Mouse (Mus musculus): Measurements from ENCODE around the gene Eps15. TPM values are rescaled to one million over a fixed set of nuclear protein-coding genes. Genes with fewer than 3 reads are reported as not detected.

Gene Eps15
- polyA plus RNA-seq, 1 experiment from 2014 or later, result 45.2 TPM

GRCm38 (mm10) chr4:109411377-109411967 is 131.4 kb downstream of the Eps15 start:
- Histone ChIP-seq H3K4me1 (ENCODE audit: control insufficient read depth, insufficient read depth, low read length) (no peaks in the 10 kb centered on the region; the same call in 1 of the 2 replicates), H3K27ac (ENCODE audit: low read depth, low read length) (no peak overlapping the region), H3K4me3 (ENCODE audit: low read depth, low read length) (no peak overlapping the region), H3K27me3 (replicated peaks; ENCODE audit: control insufficient read depth, insufficient read depth, low read length) (no peaks in the 10 kb centered on the region), H3K9ac (ENCODE audit: low read length) (no peak overlapping the region), H3K4me2 (ENCODE audit: low read length) (no peak overlapping the region), H3K36me3 (ENCODE audit: control insufficient read depth, insufficient read depth, low read length) (no peaks in the 10 kb centered on the region), H3K9me3 (replicated peaks; ENCODE audit: control insufficient read depth, low read length) (no peaks in the 10 kb centered on the region)
- ATAC-seq (no peak), DNase-seq (ENCODE audit: low spot score) (no peak)
- WGBS, result 87% methylated on average over 6 of the region's 6 CpGs

GRCm38 (mm10) chr4:109412233-109412632 is 132.2 kb downstream of the Eps15 start:
- no peaks in the 10 kb centered on the region for H3K36me3 ChIP-seq (ENCODE audit: control insufficient read depth, insufficient read depth, low read length)
- H3K9ac ChIP-seq (ENCODE audit: low read length), result no peak overlapping the region
- ATAC-seq (no peak), DNase-seq (ENCODE audit: low spot score) (no peak)
- H3K27me3 ChIP-seq (replicated peaks; ENCODE audit: control insufficient read depth, insufficient read depth, low read length), result no peaks in the 10 kb centered on the region
- H3K4me1 ChIP-seq (ENCODE audit: control insufficient read depth, insufficient read depth, low read length), result no peaks in the 10 kb centered on the region
- no peak overlapping the region for H3K27ac ChIP-seq (ENCODE audit: low read depth, low read length)
- H3K9me3 ChIP-seq (replicated peaks; ENCODE audit: control insufficient read depth, low read length), result no peaks in the 10 kb centered on the region
- H3K4me2 ChIP-seq (ENCODE audit: low read length), result no peak overlapping the region
- 96% methylated on average over 5 of the region's 5 CpGs for WGBS
- no peak overlapping the region for H3K4me3 ChIP-seq (ENCODE audit: low read depth, low read length)

- Histone ChIP-seq H3K4me1 (ENCODE audit: control insufficient read depth, insufficient read depth, low read length) (no peaks in the 10 kb centered on the region), H3K4me3 (ENCODE audit: low read depth, low read length) (no peak overlapping the region), H3K9ac (ENCODE audit: low read length) (no peak overlapping the region), H3K27ac (ENCODE audit: low read depth, low read length) (no peak overlapping the region), H3K36me3 (ENCODE audit: control insufficient read depth, insufficient read depth, low read length) (no peaks in the 10 kb centered on the region), H3K9me3 (replicated peaks; ENCODE audit: control insufficient read depth, low read length) (no peaks in the 10 kb centered on the region), H3K27me3 (replicated peaks; ENCODE audit: control insufficient read depth, insufficient read depth, low read length) (no peaks in the 10 kb centered on the region), H3K4me2 (ENCODE audit: low read length) (no peak overlapping the region)
- DNase-seq (ENCODE audit: low spot score), result no peak
- 88% methylated on average over 1 of the region's 1 CpGs for WGBS
- ATAC-seq, result no peak
These were observed 137.9 kb downstream of the Eps15 start for GRCm38 (mm10) chr4:109417998-109418397.

DNA sequence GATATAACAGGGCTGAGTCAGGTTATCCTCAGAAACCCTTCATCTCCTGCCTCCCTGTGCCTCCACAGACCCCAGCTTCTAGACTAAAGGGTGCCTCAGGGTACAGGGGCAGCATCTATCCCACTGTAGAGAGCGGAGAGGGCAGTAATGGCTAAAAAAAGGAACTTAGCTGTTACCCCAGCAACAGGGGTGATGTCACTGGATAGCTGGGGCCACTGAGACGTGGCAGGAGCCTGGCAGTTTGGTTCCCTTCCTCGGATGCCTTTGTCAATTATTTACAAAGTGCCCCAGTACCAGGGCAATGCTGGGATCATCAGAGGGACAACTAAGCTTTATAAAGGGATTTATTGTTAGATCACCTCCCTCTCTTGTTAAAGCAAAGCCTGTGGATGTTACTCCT is 138.9 kb downstream of the Eps15 start:
- Histone ChIP-seq H3K9ac (ENCODE audit: low read length) (no peak overlapping the region), H3K36me3 (ENCODE audit: control insufficient read depth, insufficient read depth, low read length) (no peaks in the 10 kb centered on the region), H3K4me1 (ENCODE audit: control insufficient read depth, insufficient read depth, low read length) (no peaks in the 10 kb centered on the region), H3K9me3 (replicated peaks; ENCODE audit: control insufficient read depth, low read length) (no peaks in the 10 kb centered on the region), H3K4me2 (ENCODE audit: low read length) (no peak overlapping the region), H3K4me3 (ENCODE audit: low read depth, low read length) (no peak overlapping the region), H3K27ac (ENCODE audit: low read depth, low read length) (no peak overlapping the region), H3K27me3 (replicated peaks; ENCODE audit: control insufficient read depth, insufficient read depth, low read length) (no peaks in the 10 kb centered on the region)
- DNase-seq (ENCODE audit: low spot score) (no peak), ATAC-seq (no peak)
- WGBS, result 18% methylated on average over 3 of the region's 3 CpGs

- ATAC-seq, result no peak
- no peaks in the 10 kb centered on the region for H3K4me1 ChIP-seq (ENCODE audit: control insufficient read depth, insufficient read depth, low read length)
- H3K4me3 ChIP-seq (ENCODE audit: low read depth, low read length), result no peak overlapping the region
- no peak overlapping the region for H3K4me2 ChIP-seq (ENCODE audit: low read length)
- no peak overlapping the region for H3K9ac ChIP-seq (ENCODE audit: low read length)
- WGBS, result 89% methylated on average over 4 of the region's 4 CpGs
- no peaks in the 10 kb centered on the region for H3K36me3 ChIP-seq (ENCODE audit: control insufficient read depth, insufficient read depth, low read length)
- no peaks in the 10 kb centered on the region for H3K9me3 ChIP-seq (replicated peaks; ENCODE audit: control insufficient read depth, low read length)
- H3K27ac ChIP-seq (ENCODE audit: low read depth, low read length), result no peak overlapping the region
- no peak for DNase-seq (ENCODE audit: low spot score)
- H3K27me3 ChIP-seq (replicated peaks; ENCODE audit: control insufficient read depth, insufficient read depth, low read length), result no peaks in the 10 kb centered on the region
These were observed 139.5 kb downstream of the Eps15 start for GRCm38 (mm10) chr4:109419563-109419962.

GRCm38 (mm10) chr4:109420138-109420795 is 140.2 kb downstream of the Eps15 start:
- Histone ChIP-seq H3K9ac (ENCODE audit: low read length) (no peak overlapping the region), H3K27me3 (replicated peaks; ENCODE audit: control insufficient read depth, insufficient read depth, low read length) (no peaks in the 10 kb centered on the region), H3K27ac (ENCODE audit: low read depth, low read length) (no peak overlapping the region), H3K4me3 (ENCODE audit: low read depth, low read length) (no peak overlapping the region), H3K36me3 (ENCODE audit: control insufficient read depth, insufficient read depth, low read length) (no peaks in the 10 kb centered on the region), H3K9me3 (replicated peaks; ENCODE audit: control insufficient read depth, low read length) (no peaks in the 10 kb centered on the region), H3K4me2 (ENCODE audit: low read length) (no peak overlapping the region), H3K4me1 (ENCODE audit: control insufficient read depth, insufficient read depth, low read length) (no peaks in the 10 kb centered on the region)
- WGBS, result 68% methylated on average over 8 of the region's 8 CpGs
- DNase-seq (ENCODE audit: low spot score) (no peak), ATAC-seq (no peak)

DNA sequence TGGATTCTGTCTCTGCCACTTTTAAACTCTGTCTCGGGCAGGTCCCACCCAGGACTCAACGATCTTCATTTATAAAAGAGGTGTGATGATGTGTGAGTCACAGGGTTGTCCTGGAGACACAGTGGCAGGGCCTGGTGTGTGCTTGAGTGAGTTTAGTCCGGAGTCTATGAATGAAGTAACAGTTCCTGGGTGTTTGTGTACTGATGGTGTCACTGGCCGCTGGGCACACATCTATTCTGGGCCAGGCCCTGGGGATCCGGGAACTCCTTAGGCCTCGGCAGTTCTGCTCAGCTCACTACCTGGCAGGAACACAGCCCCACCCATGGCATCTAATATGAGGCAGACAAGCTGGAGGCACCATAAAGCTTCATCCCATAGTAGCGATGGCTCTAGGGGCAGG is 141.5 kb downstream of the Eps15 start:
- no peak for ATAC-seq
- no peaks in the 10 kb centered on the region for H3K36me3 ChIP-seq (ENCODE audit: control insufficient read depth, insufficient read depth, low read length)

DNA sequence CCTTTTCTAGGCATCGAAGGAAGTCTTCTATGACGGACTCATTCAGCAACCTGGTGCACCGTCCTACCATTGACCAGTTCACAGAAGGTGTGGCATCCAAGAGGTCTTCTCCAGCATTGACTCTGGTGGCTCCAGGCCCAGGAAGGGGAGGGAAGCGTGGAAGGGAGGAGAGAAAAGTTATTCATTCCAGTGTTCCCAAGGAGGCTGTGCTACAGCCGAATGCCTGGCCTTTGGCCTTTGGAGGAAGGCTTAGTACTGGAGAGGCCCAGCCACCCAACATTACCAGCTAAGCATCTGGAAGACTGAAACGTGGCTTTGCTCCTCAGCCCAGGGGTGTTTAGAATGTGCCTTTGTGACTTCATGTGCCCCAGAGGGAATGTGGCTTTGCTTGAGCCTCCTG is 142.4 kb downstream of the Eps15 start:
- ATAC-seq, result no peak
- no peaks in the 10 kb centered on the region for H3K36me3 ChIP-seq (ENCODE audit: control insufficient read depth, insufficient read depth, low read length)
- whole genome bisulfite sequencing, result 83% methylated on average over 6 of the region's 6 CpGs

More for the DNA sequence above, 141.5 kb downstream of the Eps15 start:
- WGBS, result 85% methylated on average over 7 of the region's 7 CpGs
- H3K4me2 ChIP-seq (ENCODE audit: low read length), result no peak overlapping the region
- no peaks in the 10 kb centered on the region for H3K27me3 ChIP-seq (replicated peaks; ENCODE audit: control insufficient read depth, insufficient read depth, low read length)
- H3K9ac ChIP-seq (ENCODE audit: low read length), result no peak overlapping the region
- DNase-seq (ENCODE audit: low spot score), result no peak
- H3K4me1 ChIP-seq (ENCODE audit: control insufficient read depth, insufficient read depth, low read length), result no peaks in the 10 kb centered on the region
- H3K27ac ChIP-seq (ENCODE audit: low read depth, low read length), result no peak overlapping the region
- H3K4me3 ChIP-seq (ENCODE audit: low read depth, low read length), result no peak overlapping the region
- no peaks in the 10 kb centered on the region for H3K9me3 ChIP-seq (replicated peaks; ENCODE audit: control insufficient read depth, low read length)

DNA sequence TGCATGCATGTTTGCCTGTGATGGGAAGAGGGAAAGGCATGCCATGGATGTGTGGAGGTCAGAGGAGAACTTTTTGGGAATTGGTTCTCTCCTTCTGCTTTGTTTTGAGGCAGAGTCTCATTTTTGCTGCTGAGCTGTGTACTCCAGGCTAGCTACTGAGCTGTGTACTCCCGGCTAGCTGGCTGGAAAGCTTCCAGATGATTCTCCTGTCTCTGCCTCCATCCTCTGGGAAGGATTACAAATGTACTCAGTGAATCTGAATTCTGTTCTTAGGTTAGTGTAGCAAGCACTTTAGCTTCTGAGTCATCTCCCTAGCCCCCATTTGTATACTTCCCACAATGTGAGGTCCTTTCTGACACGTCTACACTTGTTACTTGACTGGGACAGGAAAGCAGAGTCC is 143.4 kb downstream of the Eps15 start:
- Histone ChIP-seq H3K4me2 (ENCODE audit: low read length) (no peak overlapping the region), H3K27ac (ENCODE audit: low read depth, low read length) (no peak overlapping the region), H3K36me3 (ENCODE audit: control insufficient read depth, insufficient read depth, low read length) (no peaks in the 10 kb centered on the region), H3K4me1 (ENCODE audit: control insufficient read depth, insufficient read depth, low read length) (no peaks in the 10 kb centered on the region), H3K9ac (ENCODE audit: low read length) (no peak overlapping the region), H3K27me3 (replicated peaks; ENCODE audit: control insufficient read depth, insufficient read depth, low read length) (no peaks in the 10 kb centered on the region), H3K4me3 (ENCODE audit: low read depth, low read length) (no peak overlapping the region), H3K9me3 (replicated peaks; ENCODE audit: control insufficient read depth, low read length) (no peaks in the 10 kb centered on the region)
- WGBS, result 67% methylated on average over 2 of the region's 2 CpGs
- ATAC-seq, result no peak
- DNase-seq (ENCODE audit: low spot score), result no peak

More for the DNA sequence above, 142.4 kb downstream of the Eps15 start:
- Histone ChIP-seq H3K4me1 (ENCODE audit: control insufficient read depth, insufficient read depth, low read length) (no peaks in the 10 kb centered on the region), H3K9me3 (replicated peaks; ENCODE audit: control insufficient read depth, low read length) (no peaks in the 10 kb centered on the region), H3K27ac (ENCODE audit: low read depth, low read length) (no peak overlapping the region), H3K4me2 (ENCODE audit: low read length) (no peak overlapping the region), H3K27me3 (replicated peaks; ENCODE audit: control insufficient read depth, insufficient read depth, low read length) (no peaks in the 10 kb centered on the region), H3K4me3 (ENCODE audit: low read depth, low read length) (no peak overlapping the region), H3K9ac (ENCODE audit: low read length) (no peak overlapping the region)
- no peak for DNase-seq (ENCODE audit: low spot score)
